Mouse (Mus musculus) hindbrain, embryonic 14.5 days (tissue): ENCODE results near the gene Ric1. TPM values are rescaled to one million over a fixed set of nuclear protein-coding genes. Genes with fewer than 3 reads are reported as not detected.

Source experiments
- ATAC-seq: fragments of 200-750 bp; cut with Nextera tagmentation; 2 replicates; pipeline ENCODE4 v1.8.0; 2017; ENCODE audit warnings: moderate number of reproducible peaks, mild to moderate bottlenecking, moderate TSS enrichment, moderate library complexity; ENCODE audit not compliant: low FRiP score
- DNase-seq: peaks from one replicate; pipeline ENCODE4 v3.0.0-alpha.2; 2015; ENCODE audit warnings: low spot score
- H3K27ac ChIP-seq: fragments of 300-500 bp; sonication (generic); 2 replicates; pipeline ENCODE4 v1.5.1; 2014; ENCODE audit warnings: mild to moderate bottlenecking, moderate library complexity
- H3K27me3 ChIP-seq: fragments of 300-500 bp; sonication (generic); 2 replicates; pipeline ENCODE4 v1.6.1; 2014; ENCODE audit warnings: mild to moderate bottlenecking, low read length, mixed read lengths; ENCODE audit not compliant: control insufficient read depth, insufficient read depth
- H3K36me3 ChIP-seq: fragments of 300-500 bp; sonication (generic); replicated peaks from 2 replicates; pipeline ENCODE4 v1.6.1; 2014; ENCODE audit not compliant: control insufficient read depth, insufficient read depth
- H3K4me1 ChIP-seq: fragments of 300-500 bp; sonication (generic); replicated peaks from 2 replicates; pipeline ENCODE4 v1.6.1; 2014; ENCODE audit warnings: antibody characterized with exemption, low read length, mixed read lengths; ENCODE audit not compliant: control insufficient read depth, insufficient read depth
- H3K4me2 ChIP-seq: fragments of 300-500 bp; sonication (generic); replicated peaks from 2 replicates; pipeline ENCODE4 v1.6.1; 2014; ENCODE audit warnings: mild to moderate bottlenecking, moderate library complexity
- H3K4me3 ChIP-seq: fragments of 300-500 bp; sonication (generic); replicated peaks from 2 replicates; pipeline ENCODE4 v1.5.1; 2014; ENCODE audit warnings: mild to moderate bottlenecking, low read length
- H3K9ac ChIP-seq: fragments of 300-500 bp; sonication (generic); 2 replicates; pipeline ENCODE4 v1.6.1; 2014
- H3K9me3 ChIP-seq: fragments of 300-500 bp; sonication (generic); 2 replicates; pipeline ENCODE4 v1.6.1; 2016; ENCODE audit warnings: low read length; ENCODE audit not compliant: control insufficient read depth
- WGBS: fragments of 180-500 bp; shearing (Covaris S2); extraction: QIAGEN DNeasy Blood & Tissue Kit; methylation state at CpG from one replicate; pipeline ENCODE4 v1.1.7; 2014; 5-methylcytosine and 5-hydroxymethylcytosine counted together
- polyA plus RNA-seq: library from polyadenylated mRNA; unstranded; fragments of >200 nt; fragmentation: Nextera tagmentation; extraction: Ambion mirVana; gene quantifications from 2 replicates; pipeline ENCODE4 v1.2.1, GENCODE M21; 2014

The Ric1 gene
- polyA plus RNA-seq, result 16.5 and 17.3 TPM in 2 replicates

- Histone ChIP-seq H3K36me3 (no peaks in the 10 kb centered on the region), H3K9ac (peak within 1 kb of the TSS; percentile 78), H3K9me3 (no peaks in the 10 kb centered on the region), H3K27me3 (no peaks in the 10 kb centered on the region), H3K4me2 (peak within 1 kb of the TSS; percentile 85), H3K4me3 (peak within 1 kb of the TSS; percentile 72), H3K4me1 (peaks cover 16% of the 10 kb centered on the region), H3K27ac (peak within 1 kb of the TSS; percentile 96)
- DNase-seq (peak; percentile 87), ATAC-seq (peak; percentile 98)
- 1% methylated on average over 65 of the region's 80 CpGs for WGBS
These were observed at the start of gene Ric1 for GRCm38 (mm10) chr19:29521637-29522435. Gene Ric1, plus strand, starts transcription at chr19:29522282.

DNA sequence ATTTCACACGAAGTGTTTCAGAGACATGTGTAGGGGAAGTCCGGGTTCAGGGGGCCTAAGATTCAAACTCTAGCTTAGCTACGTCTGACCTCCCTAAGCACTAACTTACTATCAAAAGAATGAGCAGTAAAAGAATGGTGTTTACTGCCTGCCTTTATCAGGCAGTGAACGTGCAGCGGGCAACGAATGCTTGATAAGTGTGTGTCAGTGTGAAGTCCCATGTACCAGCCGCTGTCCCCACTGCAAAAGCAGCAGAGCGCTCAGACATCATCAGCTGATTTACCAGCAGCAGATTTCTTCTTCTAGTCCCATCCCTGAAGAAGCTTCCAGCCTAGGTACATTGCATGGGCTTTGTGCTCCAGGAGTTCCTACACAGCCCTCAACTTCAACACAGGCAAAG lies 49.7 kb upstream of the Ric1 start:
- 88% methylated on average over 8 of the region's 8 CpGs for WGBS

DNA sequence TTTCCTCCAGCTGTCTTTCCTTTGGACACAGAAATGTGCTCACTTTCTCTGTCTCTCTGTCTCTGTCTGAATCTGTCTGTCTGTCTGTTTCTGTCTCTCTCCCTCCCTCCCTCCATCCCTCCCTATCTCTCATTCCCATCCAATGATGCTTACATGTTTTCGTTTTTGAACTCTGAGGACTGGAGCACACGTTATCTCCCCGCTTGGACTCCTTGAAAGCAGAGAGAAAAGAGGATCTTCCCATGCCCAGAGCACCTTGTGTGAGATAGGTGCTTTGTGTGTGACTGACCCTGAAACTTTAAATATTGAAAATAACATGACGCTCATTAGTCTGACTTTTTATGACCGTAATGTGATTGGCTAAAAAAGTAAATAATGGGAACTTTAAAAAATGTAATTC lies 49.1 kb upstream of the Ric1 start:
- no peak for ATAC-seq
- no peaks in the 10 kb centered on the region for H3K27me3 ChIP-seq
- H3K9me3 ChIP-seq, result no peaks in the 10 kb centered on the region
- no peak overlapping the region for H3K27ac ChIP-seq
- 94% methylated on average over 5 of the region's 5 CpGs for WGBS
- H3K4me1 ChIP-seq, result 0 out of 2 replicates have a peak, but pooled peaks cover 3% of the 10 kb centered on the region
- H3K36me3 ChIP-seq, result no peaks in the 10 kb centered on the region
- H3K4me2 ChIP-seq, result no peak overlapping the region
- no peak overlapping the region for H3K9ac ChIP-seq
- H3K4me3 ChIP-seq, result no peak overlapping the region
- DNase-seq, result no peak

More for the DNA sequence above, 49.7 kb upstream of the Ric1 start:
- H3K4me2 ChIP-seq, result no peak overlapping the region
- H3K27me3 ChIP-seq, result no peaks in the 10 kb centered on the region
- no peaks in the 10 kb centered on the region for H3K36me3 ChIP-seq
- no peak overlapping the region for H3K27ac ChIP-seq
- H3K9me3 ChIP-seq, result no peaks in the 10 kb centered on the region
- no peak for DNase-seq
- H3K4me1 ChIP-seq, result 0 out of 2 replicates have a peak, but pooled peaks cover 3% of the 10 kb centered on the region
- no peak overlapping the region for H3K9ac ChIP-seq
- H3K4me3 ChIP-seq, result no peak overlapping the region
- ATAC-seq, result no peak

DNA sequence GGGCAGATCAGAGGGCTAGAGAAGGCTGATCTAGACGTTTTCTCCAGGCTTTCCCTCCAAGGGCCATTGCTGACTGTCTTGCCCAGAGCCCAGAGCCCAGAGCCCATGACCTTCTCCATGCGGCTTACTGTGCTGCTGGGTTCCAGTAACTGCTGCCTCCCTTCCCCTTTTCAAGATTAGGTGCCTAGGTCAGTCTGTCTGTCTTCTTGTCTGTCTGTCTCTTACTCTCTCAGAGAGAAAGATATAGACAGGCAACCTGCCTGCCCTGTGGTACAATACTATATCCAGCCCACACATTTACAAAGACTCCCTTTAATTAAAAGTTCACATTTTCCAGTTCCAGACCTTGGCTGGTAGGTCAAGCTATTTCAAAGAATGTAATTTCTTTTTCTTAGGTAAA lies 47.3 kb upstream of the Ric1 start:
- Histone ChIP-seq H3K9me3 (no peaks in the 10 kb centered on the region), H3K4me1 (0 out of 2 replicates have a peak, but pooled peaks cover 3% of the 10 kb centered on the region), H3K9ac (no peak overlapping the region), H3K4me3 (no peak overlapping the region), H3K4me2 (no peak overlapping the region), H3K27me3 (no peaks in the 10 kb centered on the region), H3K27ac (no peak overlapping the region), H3K36me3 (no peaks in the 10 kb centered on the region)
- DNase-seq (no peak), ATAC-seq (no peak)
- WGBS, result 67% methylated on average over 2 of the region's 2 CpGs

DNA sequence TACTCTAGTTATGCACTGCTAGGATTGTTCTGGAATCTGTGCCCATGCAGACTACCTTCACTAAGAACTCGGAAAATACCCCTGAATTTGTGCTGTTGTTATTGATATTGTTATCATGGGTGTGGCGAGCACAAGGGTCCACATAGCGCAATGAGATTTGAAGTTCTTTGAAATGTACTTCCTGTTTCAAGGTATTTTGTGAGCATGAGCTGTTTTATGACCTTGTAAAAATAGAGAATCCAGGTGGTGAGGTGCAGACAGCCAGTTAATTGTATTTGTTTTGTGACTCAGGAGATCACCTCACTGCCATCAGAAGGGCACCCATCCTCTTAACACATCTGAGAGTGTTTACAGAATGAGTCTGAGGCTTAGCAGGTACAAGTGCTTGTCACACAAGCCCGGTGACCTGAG lies 46.9 kb upstream of the Ric1 start:
- H3K9me3 ChIP-seq, result no peaks in the 10 kb centered on the region
- H3K4me1 ChIP-seq, result 0 out of 2 replicates have a peak, but pooled peaks cover 3% of the 10 kb centered on the region
- 94% methylated on average over 4 of the region's 4 CpGs for WGBS
- no peak overlapping the region for H3K27ac ChIP-seq
- H3K36me3 ChIP-seq, result no peaks in the 10 kb centered on the region
- ATAC-seq (no peak), DNase-seq (no peak)
- no peak overlapping the region for H3K4me3 ChIP-seq
- H3K27me3 ChIP-seq, result no peaks in the 10 kb centered on the region
- H3K4me2 ChIP-seq, result no peak overlapping the region
- H3K9ac ChIP-seq, result no peak overlapping the region

GRCm38 (mm10) chr19:29478598-29478997 lies 43.5 kb upstream of the Ric1 start:
- no peak for ATAC-seq
- Histone ChIP-seq H3K36me3 (no peaks in the 10 kb centered on the region), H3K9ac (no peak overlapping the region), H3K4me3 (no peak overlapping the region), H3K9me3 (no peaks in the 10 kb centered on the region), H3K4me1 (no peaks in the 10 kb centered on the region), H3K4me2 (no peak overlapping the region), H3K27ac (no peak overlapping the region), H3K27me3 (no peaks in the 10 kb centered on the region)
- no peak for DNase-seq
- 28% methylated on average over 4 of the region's 4 CpGs for WGBS

DNA sequence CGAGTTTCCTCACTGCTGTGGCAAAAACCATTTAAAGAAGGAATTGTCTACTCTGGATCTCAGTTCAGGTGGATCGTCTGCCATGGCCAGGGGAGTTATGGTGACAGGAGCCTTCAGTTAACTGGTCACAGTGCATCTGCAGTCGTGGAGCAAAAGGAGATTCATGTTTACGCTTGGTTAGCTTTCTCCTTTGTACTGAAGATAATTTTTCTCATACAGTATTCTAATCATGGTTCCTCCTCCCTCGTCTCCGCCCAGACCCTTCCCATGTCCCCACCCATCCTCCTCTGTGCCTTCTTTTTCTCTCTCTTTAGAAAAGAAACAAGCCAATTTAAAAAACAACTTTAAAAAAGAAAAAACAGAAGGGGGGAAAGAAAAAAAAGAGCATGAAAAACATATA lies 40.5 kb upstream of the Ric1 start:
- Histone ChIP-seq H3K4me2 (no peak overlapping the region), H3K4me1 (no peaks in the 10 kb centered on the region), H3K27me3 (no peaks in the 10 kb centered on the region), H3K9ac (no peak overlapping the region), H3K4me3 (no peak overlapping the region), H3K27ac (no peak overlapping the region), H3K36me3 (no peaks in the 10 kb centered on the region), H3K9me3 (no peaks in the 10 kb centered on the region)
- ATAC-seq, result no peak
- no peak for DNase-seq
- WGBS, result 53% methylated on average over 6 of the region's 6 CpGs

DNA sequence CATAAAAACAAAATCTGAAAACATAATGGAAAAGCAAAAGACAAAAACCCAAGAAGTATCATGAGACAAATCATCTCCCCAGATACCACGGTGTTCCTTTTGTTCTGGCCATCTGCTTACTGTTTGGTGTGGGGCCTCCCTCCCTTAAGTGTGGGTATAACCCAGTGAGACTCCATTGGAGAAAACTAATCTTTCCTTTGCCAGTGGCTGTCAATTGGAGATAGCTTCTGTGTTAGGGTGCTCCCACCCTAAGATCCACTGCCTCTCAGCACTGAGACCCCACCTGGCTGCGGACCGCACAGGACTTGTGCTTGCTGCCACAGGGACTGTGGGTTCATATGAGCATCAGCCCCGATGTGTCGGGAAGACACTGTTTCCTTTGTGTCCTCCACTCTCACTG lies 39.9 kb upstream of the Ric1 start:
- no peak overlapping the region for H3K27ac ChIP-seq
- H3K4me2 ChIP-seq, result no peak overlapping the region
- no peak overlapping the region for H3K4me3 ChIP-seq
- no peaks in the 10 kb centered on the region for H3K36me3 ChIP-seq
- H3K9ac ChIP-seq, result no peak overlapping the region
- no peaks in the 10 kb centered on the region for H3K27me3 ChIP-seq
- ATAC-seq (no peak), DNase-seq (no peak)
- H3K9me3 ChIP-seq, result no peaks in the 10 kb centered on the region
- H3K4me1 ChIP-seq, result no peaks in the 10 kb centered on the region
- 73% methylated on average over 5 of the region's 5 CpGs for WGBS

DNA sequence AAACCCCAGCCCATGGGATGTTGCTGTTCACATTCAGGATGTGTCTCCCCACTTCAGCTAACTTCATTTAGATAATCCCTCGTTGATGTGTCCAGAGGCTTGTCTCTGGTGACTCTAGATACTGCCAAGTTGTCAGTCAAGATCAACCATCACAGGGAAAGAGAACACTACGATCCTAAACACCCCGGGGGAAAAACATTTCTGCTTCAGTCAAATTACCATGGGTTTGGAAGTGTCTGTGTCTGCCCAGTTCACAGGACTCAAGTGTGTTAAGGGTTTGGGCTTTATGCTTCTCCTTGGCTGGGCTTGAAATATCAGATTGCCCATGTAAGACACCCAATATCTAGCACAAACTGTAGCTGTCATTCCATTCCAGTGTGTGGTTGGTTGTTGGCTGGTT lies 39.4 kb upstream of the Ric1 start:
- WGBS, result 49% methylated on average over 3 of the region's 3 CpGs
- H3K9me3 ChIP-seq, result no peaks in the 10 kb centered on the region
- no peaks in the 10 kb centered on the region for H3K27me3 ChIP-seq
- DNase-seq, result no peak
- H3K4me1 ChIP-seq, result no peaks in the 10 kb centered on the region
- no peak overlapping the region for H3K4me3 ChIP-seq
- H3K36me3 ChIP-seq, result no peaks in the 10 kb centered on the region
- H3K27ac ChIP-seq, result no peak overlapping the region
- no peak overlapping the region for H3K9ac ChIP-seq
- no peak for ATAC-seq
- no peak overlapping the region for H3K4me2 ChIP-seq
